Mouse (Mus musculus) left cerebral cortex, adult 9 months (tissue): ENCODE results near the gene Fubp1.

Experiments used
- DNase-seq, 2 experiments: peaks; one replicate each; pipeline ENCODE4 v3.0.0; 2022; ENCODE audit warnings: low spot score in 2 of 2

Fubp1 gene

DNA sequence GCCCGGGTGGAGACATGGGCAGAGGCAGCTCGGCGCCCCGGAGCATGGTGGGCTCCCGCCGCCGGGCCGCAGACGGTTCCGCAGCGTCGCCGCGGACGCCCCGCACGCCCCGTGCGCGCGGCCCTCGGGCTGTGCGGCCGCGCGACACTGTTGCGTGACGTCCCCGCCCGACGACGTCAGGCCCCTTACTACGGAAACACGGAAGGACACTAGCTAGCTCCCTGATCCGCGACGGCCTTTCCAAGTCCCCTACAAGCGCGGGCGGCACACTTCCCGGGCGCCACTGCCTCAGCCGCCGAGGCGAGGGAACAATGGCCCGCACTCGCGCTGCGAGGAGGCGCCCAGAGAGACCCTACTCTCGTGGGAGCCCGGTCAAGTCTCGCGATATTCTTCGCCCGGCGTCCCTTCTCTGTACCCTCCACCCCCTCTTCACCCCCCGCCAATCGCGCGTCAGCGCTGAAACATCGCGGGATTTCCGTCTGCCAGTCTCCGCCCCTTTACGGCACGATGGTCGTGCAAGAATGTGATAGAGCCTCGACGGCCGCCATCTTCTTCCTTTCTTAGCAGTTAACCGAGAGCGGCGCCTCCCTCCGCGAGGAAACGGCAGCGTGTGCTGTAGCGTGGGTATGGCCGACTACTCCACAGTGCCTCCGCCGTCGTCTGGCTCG is at the start of gene Fubp1, which contains the start of gene Dnajb4:
Fubp1 (plus strand) TSS at position 456 of the 668 bp plus-strand sequence.
Dnajb4 (minus strand) TSS at position 336 of the 668 bp plus-strand sequence.
- peak; percentile 98 to 99 for DNase-seq

DNA sequence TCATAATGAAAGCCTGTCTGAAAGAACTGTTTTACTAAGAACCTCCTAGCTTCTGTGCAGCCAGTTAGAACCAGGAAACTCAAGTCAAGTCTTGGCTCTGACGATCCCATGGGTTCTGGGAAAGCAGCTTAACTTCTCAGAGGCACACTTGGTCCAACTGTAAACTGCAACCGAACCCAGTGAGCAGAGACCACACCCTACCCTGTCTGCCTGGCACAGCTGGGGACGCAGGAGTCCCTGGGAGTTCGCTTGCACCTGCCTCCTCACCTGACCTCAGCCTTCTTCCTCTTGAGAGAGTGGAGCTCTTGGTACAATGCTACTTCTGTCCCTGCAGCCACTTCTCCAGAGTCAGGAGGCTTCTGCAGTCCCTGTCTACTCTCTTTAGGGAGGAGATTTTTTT is 49.6 kb upstream of the Fubp1 start:
- no peak for DNase-seq

DNA sequence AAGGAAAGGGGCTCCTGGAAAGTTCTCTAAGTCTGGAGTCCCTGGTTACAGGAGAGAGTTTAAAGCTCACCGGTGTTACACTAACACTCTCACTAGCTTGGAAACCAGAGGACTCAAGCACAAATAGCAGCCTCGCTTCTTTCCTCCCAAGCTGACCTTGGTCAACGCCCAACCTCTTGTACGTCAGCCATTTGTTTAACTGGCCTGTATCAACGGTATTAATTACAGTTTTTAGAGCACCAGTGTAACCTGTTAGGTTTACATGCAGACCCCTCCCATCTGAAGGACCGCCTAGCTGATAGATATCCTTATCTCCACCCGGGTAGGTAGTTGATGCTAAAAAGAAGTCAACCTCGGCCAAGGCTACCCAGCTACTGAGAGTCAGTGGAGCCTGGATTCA is 46.9 kb upstream of the Fubp1 start:
- DNase-seq, result no peak

DNA sequence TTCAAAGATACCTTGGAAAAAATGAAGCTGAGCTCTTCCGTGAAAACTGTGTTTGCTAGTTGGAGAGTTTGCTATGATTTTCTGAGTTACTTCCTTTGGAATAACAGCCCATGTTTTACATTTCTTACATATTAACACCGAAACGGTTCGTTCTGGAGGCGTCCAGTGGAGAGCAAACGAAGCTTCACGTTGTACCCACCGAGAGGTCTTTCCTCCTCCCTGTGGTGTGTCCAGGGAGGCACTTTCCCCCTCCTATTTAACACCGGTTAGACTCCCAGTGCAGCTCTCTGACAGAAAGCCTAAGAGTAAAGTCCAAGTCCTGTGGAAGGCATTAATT is 45.2 kb upstream of the Fubp1 start:
- no peak for DNase-seq

DNA sequence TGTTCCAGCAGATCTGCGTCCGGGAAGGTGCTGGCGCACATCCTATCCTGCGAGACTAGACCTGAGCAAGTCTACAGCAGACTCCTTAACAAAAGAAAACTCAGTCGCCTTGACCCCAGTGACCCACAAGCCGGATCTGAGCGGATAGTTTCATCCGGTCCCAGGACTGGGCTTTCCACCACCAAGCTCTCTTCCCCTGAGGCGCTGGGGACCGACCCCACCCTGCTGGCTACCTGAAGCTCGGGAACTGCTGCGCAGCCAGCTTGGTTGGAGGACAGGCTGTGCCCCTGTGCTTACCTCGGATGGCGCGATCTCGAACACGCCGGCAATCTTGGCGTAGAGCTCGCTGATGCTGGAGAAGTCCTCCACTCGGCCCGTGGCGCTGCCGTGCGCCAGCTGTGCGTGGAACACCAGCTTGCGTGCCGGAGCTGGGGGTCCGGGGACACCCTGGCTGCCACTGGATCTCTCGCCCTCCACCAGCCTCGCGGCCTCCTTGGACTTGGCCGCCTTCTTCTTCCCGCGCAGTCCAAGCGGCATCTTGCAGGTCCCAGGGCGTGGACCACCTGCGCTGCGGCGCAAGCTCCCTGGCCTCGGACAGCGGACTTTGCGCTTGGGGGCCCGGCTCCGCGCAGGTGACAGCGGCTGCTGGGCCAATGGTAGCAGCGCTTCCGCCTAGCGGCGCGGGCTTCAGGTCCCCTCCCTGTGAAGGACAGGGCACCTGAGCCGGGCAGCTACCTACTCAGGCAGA is 44.7 kb upstream of the Fubp1 start:
- DNase-seq, result peak in 1 of 2 experiments; percentile 45

GRCm38 (mm10) chr3:152166099-152166423 is 44.2 kb upstream of the Fubp1 start, which contains the start of gene Gipc2:
Gipc2 (minus strand) TSS chr3:152166230.
- DNase-seq, result no peak

- no peak for DNase-seq
Measured at GRCm38 (mm10) chr3:152166699-152167451, 43.3 kb upstream of the Fubp1 start.

DNA sequence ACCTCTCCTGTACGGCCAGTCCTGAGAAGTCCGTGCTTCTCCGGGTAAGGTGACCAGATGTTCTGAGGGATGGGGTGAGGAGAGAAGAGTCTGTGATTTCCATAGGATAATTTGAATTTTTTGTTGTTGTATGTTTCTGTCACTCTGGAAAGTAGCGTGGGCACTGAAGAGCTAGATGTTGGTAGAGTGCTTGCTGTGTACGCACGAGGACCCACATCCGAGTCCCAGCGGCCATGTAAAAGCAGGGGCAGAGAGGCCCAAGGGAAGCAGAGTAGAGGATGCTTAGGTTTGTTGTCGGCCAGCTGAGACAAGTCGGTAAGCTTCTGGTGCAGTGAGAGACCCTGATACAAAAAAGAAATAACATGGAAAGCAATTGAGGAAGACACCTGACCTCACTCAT is 42.2 kb upstream of the Fubp1 start:
- DNase-seq, result no peak

- DNase-seq, result no peak
Measured at GRCm38 (mm10) chr3:152170407-152170806, 39.8 kb upstream of the Fubp1 start.

GRCm38 (mm10) chr3:152171236-152171635 is 39.0 kb upstream of the Fubp1 start:
- DNase-seq, result no peak

GRCm38 (mm10) chr3:152171862-152172261 is 38.4 kb upstream of the Fubp1 start:
- no peak for DNase-seq

- DNase-seq, result no peak
Measured at GRCm38 (mm10) chr3:152172322-152172935, 37.8 kb upstream of the Fubp1 start.

DNA sequence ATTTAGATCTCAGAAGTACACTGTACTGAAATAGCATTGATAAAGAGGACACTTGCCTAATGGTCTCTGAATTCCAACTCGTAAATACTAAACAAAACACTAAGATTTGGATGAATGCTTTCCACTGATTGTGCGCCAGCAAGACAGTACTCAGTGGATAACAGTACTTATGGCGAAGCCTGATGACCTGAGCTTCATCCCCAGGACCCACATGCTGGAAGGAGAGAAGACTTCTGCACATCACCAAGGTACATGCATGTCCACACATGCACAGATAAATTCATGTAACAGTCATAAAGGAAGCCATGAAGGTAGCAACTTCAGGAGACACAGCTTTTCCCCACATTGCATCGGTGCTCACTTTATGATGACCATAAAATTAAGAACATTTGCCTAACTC is 31.4 kb upstream of the Fubp1 start:
- no peak for DNase-seq

DNA sequence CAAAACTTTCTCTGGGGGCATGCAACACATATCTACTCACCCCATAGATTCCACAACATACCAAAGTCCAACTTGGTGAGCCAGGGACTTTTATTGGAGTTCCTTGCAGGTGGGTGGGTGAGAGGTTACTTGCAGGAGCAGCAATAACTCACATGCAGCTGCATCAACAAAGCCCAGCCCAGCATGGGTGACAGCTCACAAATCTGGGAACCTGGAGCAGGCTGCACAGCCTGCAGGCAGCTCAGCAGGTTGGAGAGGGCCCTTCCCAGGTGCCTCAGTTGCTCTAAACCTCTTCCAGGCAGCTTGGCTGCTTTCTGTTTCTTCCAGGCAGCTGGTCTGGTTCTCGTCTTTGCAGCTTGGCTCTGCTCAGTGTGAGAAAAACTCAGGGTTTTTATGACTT is 30.9 kb upstream of the Fubp1 start:
- DNase-seq, result no peak

GRCm38 (mm10) chr3:152180624-152181023 is 29.6 kb upstream of the Fubp1 start:
- no peak for DNase-seq

- DNase-seq, result no peak
Measured at GRCm38 (mm10) chr3:152183522-152183921, 26.7 kb upstream of the Fubp1 start.

- no peak for DNase-seq
Measured at GRCm38 (mm10) chr3:152186106-152186505, 24.1 kb upstream of the Fubp1 start.

- no peak for DNase-seq
Measured at GRCm38 (mm10) chr3:152189306-152189705, 20.9 kb upstream of the Fubp1 start.

DNA sequence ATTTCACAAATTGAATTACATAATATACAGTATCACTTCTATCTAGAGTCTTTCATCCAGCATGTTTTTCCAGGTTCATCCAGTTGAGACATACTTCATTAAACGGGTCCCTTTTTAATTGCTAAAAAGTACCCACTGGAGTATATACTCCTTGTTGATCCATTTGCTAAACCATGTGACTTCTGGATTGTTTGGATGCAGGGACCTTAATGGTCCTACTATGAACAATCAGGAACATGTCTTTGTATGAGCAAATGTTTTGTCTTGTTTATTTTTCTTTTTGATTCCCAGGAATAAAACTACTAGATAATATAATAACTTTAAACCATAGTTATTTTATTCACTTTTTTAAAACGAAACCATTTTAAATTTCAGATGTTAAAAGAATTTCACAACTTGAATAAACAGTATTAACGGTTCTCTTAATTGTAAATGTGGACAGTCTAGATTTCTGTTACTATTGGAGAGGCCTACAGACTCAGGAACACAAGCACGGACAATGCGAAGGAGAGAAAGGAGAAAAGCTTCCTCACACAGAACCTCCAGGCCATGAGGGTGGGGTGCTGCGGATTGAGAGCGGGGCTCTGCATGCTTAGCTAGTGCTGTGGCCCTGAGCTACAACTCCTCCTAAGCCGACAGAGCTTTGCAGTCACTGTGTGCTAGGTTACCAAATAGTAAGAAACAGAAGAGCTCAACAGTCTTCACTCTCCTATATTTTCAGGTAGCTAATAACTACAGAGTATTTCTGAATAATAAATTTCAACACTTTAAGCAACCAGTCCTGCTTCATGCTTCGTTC is 19.3 kb upstream of the Fubp1 start:
- no peak for DNase-seq

GRCm38 (mm10) chr3:152191791-152192237 is 18.4 kb upstream of the Fubp1 start:
- no peak for DNase-seq

DNA sequence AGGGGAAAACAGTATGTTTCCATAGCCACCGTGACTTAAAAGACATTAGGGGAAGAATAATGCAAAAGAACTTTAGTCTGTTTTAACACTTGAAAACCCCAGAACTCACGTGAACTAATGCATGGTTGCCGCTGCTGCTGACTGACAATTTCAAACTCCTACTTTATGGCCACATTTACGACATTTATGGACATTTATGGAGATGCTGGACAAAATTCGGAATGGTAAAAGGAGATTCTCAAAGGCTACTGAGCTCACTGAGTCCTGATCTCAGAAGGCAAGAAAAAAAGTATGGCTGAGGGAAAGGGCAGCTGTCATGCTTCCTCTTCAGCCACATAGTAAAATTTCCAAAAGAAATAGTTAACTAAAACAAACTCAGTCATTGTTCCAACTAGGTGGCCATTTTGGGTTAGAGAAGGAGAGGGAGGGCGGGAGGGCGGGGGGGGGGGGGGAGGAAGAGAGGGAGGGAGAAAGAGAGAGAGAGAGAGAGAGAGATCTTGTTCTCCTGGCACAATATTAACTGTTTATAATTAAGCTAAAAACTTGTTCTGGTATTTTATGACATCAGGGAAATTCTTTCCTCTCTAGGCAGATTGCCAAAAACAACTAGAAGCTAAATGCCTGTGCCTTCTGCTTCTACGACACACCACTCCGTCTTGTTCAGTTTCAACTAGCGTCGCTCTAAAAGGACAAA is 17.8 kb upstream of the Fubp1 start:
- no peak for DNase-seq
